Mouse (Mus musculus): ENCODE results near the gene Bst1. TPM values are rescaled to one million over a fixed set of nuclear protein-coding genes. Genes with fewer than 3 reads are reported as not detected.
A peak's percentile ranks its signal among the peaks of the same experiment; 100 is the strongest.

Gene Bst1
- polyA plus RNA-seq, 1 experiment from 2014 or later = not detected

GRCm38 (mm10) chr5:43860096-43860495, 41.4 kb downstream of the Bst1 start:
- H3K27me3 ChIP-seq (ENCODE audit: control insufficient read depth, insufficient read depth, low read length) = no peaks in the 10 kb centered on the region
- WGBS = 95% methylated on average over 5 of the region's 5 CpGs
- H3K4me1 ChIP-seq (ENCODE audit: control insufficient read depth, insufficient read depth, low read length) = no peaks in the 10 kb centered on the region
- no peak overlapping the region for H3K4me3 ChIP-seq (ENCODE audit: low read depth, low read length)
- H3K27ac ChIP-seq (ENCODE audit: low read depth, low read length) = no peak overlapping the region
- H3K9ac ChIP-seq (replicated peaks; ENCODE audit: low read depth, low read length) = no peak overlapping the region
- no peak overlapping the region for H3K4me2 ChIP-seq (ENCODE audit: low read depth, low read length)
- no peaks in the 10 kb centered on the region for H3K9me3 ChIP-seq (ENCODE audit: control insufficient read depth, low read length)
- ATAC-seq (ENCODE audit: low read depth) = no peak
- H3K36me3 ChIP-seq (ENCODE audit: control insufficient read depth, insufficient read depth, low read length) = no peaks in the 10 kb centered on the region

- H3K4me3 ChIP-seq (ENCODE audit: low read depth, low read length) = no peak overlapping the region
- no peak for ATAC-seq (ENCODE audit: low read depth)
- H3K4me2 ChIP-seq (ENCODE audit: low read depth, low read length) = no peak overlapping the region
- no peaks in the 10 kb centered on the region for H3K4me1 ChIP-seq (ENCODE audit: control insufficient read depth, insufficient read depth, low read length)
- H3K27me3 ChIP-seq (ENCODE audit: control insufficient read depth, insufficient read depth, low read length) = no peaks in the 10 kb centered on the region
- H3K9me3 ChIP-seq (ENCODE audit: control insufficient read depth, low read length) = no peaks in the 10 kb centered on the region
- 75% methylated on average over 5 of the region's 5 CpGs for WGBS
- no peak overlapping the region for H3K27ac ChIP-seq (ENCODE audit: low read depth, low read length)
- H3K36me3 ChIP-seq (ENCODE audit: control insufficient read depth, insufficient read depth, low read length) = no peaks in the 10 kb centered on the region
- no peak overlapping the region for H3K9ac ChIP-seq (replicated peaks; ENCODE audit: low read depth, low read length)
Measured at GRCm38 (mm10) chr5:43860670-43861431, 42.2 kb downstream of the Bst1 start.

GRCm38 (mm10) chr5:43863642-43864041, 45.0 kb downstream of the Bst1 start:
- WGBS = 82% methylated on average over 6 of the region's 6 CpGs
- Histone ChIP-seq H3K36me3 (ENCODE audit: control insufficient read depth, insufficient read depth, low read length) (no peaks in the 10 kb centered on the region), H3K9me3 (ENCODE audit: control insufficient read depth, low read length) (no peaks in the 10 kb centered on the region), H3K4me2 (ENCODE audit: low read depth, low read length) (no peak overlapping the region), H3K27me3 (ENCODE audit: control insufficient read depth, insufficient read depth, low read length) (no peaks in the 10 kb centered on the region), H3K9ac (replicated peaks; ENCODE audit: low read depth, low read length) (no peak overlapping the region), H3K27ac (ENCODE audit: low read depth, low read length) (no peak overlapping the region), H3K4me1 (ENCODE audit: control insufficient read depth, insufficient read depth, low read length) (no peaks in the 10 kb centered on the region), H3K4me3 (ENCODE audit: low read depth, low read length) (no peak overlapping the region)
- no peak for ATAC-seq (ENCODE audit: low read depth)

GRCm38 (mm10) chr5:43865316-43865715, 46.6 kb downstream of the Bst1 start:
- ATAC-seq (ENCODE audit: low read depth) = no peak
- H3K27me3 ChIP-seq (ENCODE audit: control insufficient read depth, insufficient read depth, low read length) = no peaks in the 10 kb centered on the region

GRCm38 (mm10) chr5:43868253-43868652, 49.6 kb downstream of the Bst1 start, which contains the start of gene Cd38:
Gene Cd38, plus strand, starts transcription at chr5:43868553.
- ATAC-seq (ENCODE audit: low read depth) = no peak

More at GRCm38 (mm10) chr5:43865316-43865715, 46.6 kb downstream of the Bst1 start:
- Histone ChIP-seq H3K4me2 (ENCODE audit: low read depth, low read length) (no peak overlapping the region), H3K9me3 (ENCODE audit: control insufficient read depth, low read length) (no peaks in the 10 kb centered on the region), H3K4me1 (ENCODE audit: control insufficient read depth, insufficient read depth, low read length) (peaks cover 6% of the 10 kb centered on the region; the same call in 1 of the 2 replicates), H3K27ac (ENCODE audit: low read depth, low read length) (no peak overlapping the region), H3K9ac (replicated peaks; ENCODE audit: low read depth, low read length) (no peak overlapping the region), H3K4me3 (ENCODE audit: low read depth, low read length) (no peak overlapping the region), H3K36me3 (ENCODE audit: control insufficient read depth, insufficient read depth, low read length) (no peaks in the 10 kb centered on the region)
- 93% methylated on average over 2 of the region's 2 CpGs for WGBS

GRCm38 (mm10) chr5:43868711-43869600, 50.3 kb downstream of the Bst1 start:
- no peak overlapping the region for H3K9ac ChIP-seq (replicated peaks; ENCODE audit: low read depth, low read length)
- WGBS = 7% methylated on average over 28 of the region's 28 CpGs
- peak overlapping the region; percentile 26 for H3K4me3 ChIP-seq (ENCODE audit: low read depth, low read length)
- ATAC-seq (ENCODE audit: low read depth) = peak; percentile 72; the same call in 1 of the 2 replicates
- H3K27me3 ChIP-seq (ENCODE audit: control insufficient read depth, insufficient read depth, low read length) = no peaks in the 10 kb centered on the region
- no peak overlapping the region for H3K27ac ChIP-seq (ENCODE audit: low read depth, low read length)
- H3K4me1 ChIP-seq (ENCODE audit: control insufficient read depth, insufficient read depth, low read length) = peaks cover 6% of the 10 kb centered on the region; the same call in 1 of the 2 replicates
- H3K9me3 ChIP-seq (ENCODE audit: control insufficient read depth, low read length) = no peaks in the 10 kb centered on the region
- H3K36me3 ChIP-seq (ENCODE audit: control insufficient read depth, insufficient read depth, low read length) = no peaks in the 10 kb centered on the region
- H3K4me2 ChIP-seq (ENCODE audit: low read depth, low read length) = peak overlapping the region; percentile 55

More at GRCm38 (mm10) chr5:43868253-43868652, 49.6 kb downstream of the Bst1 start, which contains the start of gene Cd38:
- H3K9me3 ChIP-seq (ENCODE audit: control insufficient read depth, low read length) = no peaks in the 10 kb centered on the region
- no peak within 1 kb of the TSS for H3K9ac ChIP-seq (replicated peaks; ENCODE audit: low read depth, low read length)
- H3K27me3 ChIP-seq (ENCODE audit: control insufficient read depth, insufficient read depth, low read length) = no peaks in the 10 kb centered on the region
- H3K27ac ChIP-seq (ENCODE audit: low read depth, low read length) = no peak within 1 kb of the TSS
- H3K4me3 ChIP-seq (ENCODE audit: low read depth, low read length) = peak within 1 kb of the TSS; percentile 26
- no peaks in the 10 kb centered on the region for H3K36me3 ChIP-seq (ENCODE audit: control insufficient read depth, insufficient read depth, low read length)
- H3K4me2 ChIP-seq (ENCODE audit: low read depth, low read length) = peak within 1 kb of the TSS; percentile 55
- peaks cover 6% of the 10 kb centered on the region; the same call in 1 of the 2 replicates for H3K4me1 ChIP-seq (ENCODE audit: control insufficient read depth, insufficient read depth, low read length)

- Histone ChIP-seq H3K36me3 (ENCODE audit: control insufficient read depth, insufficient read depth, low read length) (no peaks in the 10 kb centered on the region), H3K9ac (replicated peaks; ENCODE audit: low read depth, low read length) (no peak overlapping the region), H3K9me3 (ENCODE audit: control insufficient read depth, low read length) (no peaks in the 10 kb centered on the region), H3K4me3 (ENCODE audit: low read depth, low read length) (no peak overlapping the region), H3K4me1 (ENCODE audit: control insufficient read depth, insufficient read depth, low read length) (peaks cover 6% of the 10 kb centered on the region; the same call in 1 of the 2 replicates), H3K4me2 (ENCODE audit: low read depth, low read length) (no peak overlapping the region), H3K27ac (ENCODE audit: low read depth, low read length) (no peak overlapping the region), H3K27me3 (ENCODE audit: control insufficient read depth, insufficient read depth, low read length) (no peaks in the 10 kb centered on the region)
- no peak for ATAC-seq (ENCODE audit: low read depth)
- WGBS = 73% methylated on average over 1 of the region's 1 CpGs
Measured at GRCm38 (mm10) chr5:43871845-43872244, 53.2 kb downstream of the Bst1 start.

- ATAC-seq (ENCODE audit: low read depth) = no peak
Measured at GRCm38 (mm10) chr5:43872652-43873051, 54.0 kb downstream of the Bst1 start.

More at GRCm38 (mm10) chr5:43872652-43873051, 54.0 kb downstream of the Bst1 start:
- Histone ChIP-seq H3K9ac (replicated peaks; ENCODE audit: low read depth, low read length) (no peak overlapping the region), H3K4me3 (ENCODE audit: low read depth, low read length) (no peak overlapping the region), H3K4me1 (ENCODE audit: control insufficient read depth, insufficient read depth, low read length) (peaks cover 6% of the 10 kb centered on the region; the same call in 1 of the 2 replicates), H3K27ac (ENCODE audit: low read depth, low read length) (no peak overlapping the region), H3K36me3 (ENCODE audit: control insufficient read depth, insufficient read depth, low read length) (no peaks in the 10 kb centered on the region), H3K27me3 (ENCODE audit: control insufficient read depth, insufficient read depth, low read length) (no peaks in the 10 kb centered on the region), H3K9me3 (ENCODE audit: control insufficient read depth, low read length) (no peaks in the 10 kb centered on the region), H3K4me2 (ENCODE audit: low read depth, low read length) (no peak overlapping the region)
- WGBS = 80% methylated on average over 1 of the region's 1 CpGs

Measured in neural tube, embryonic 14.5 days (tissue).